Mouse (Mus musculus) monocyte, adult 5-6 weeks (primary cell): ENCODE measurements around the gene Elp6. TPM values are rescaled to one million over a fixed set of nuclear protein-coding genes. Genes with fewer than 3 reads are reported as not detected.

Source experiments
- ATAC-seq: fragments of 153-309, 156-312 bp; replicated peaks from 2 replicates; pipeline ENCODE4 v1.8.0; 2017; ENCODE audit warnings: mild to moderate bottlenecking; ENCODE audit not compliant: low TSS enrichment, insufficient number of reproducible peaks, severe bottlenecking, poor library complexity, low FRiP score
- total RNA-seq: library from RNA; stranded (forward); fragments of 200-1000, 200-491, 200-594 nt; gene quantifications from 3 replicates; pipeline ENCODE4 v1.2.3, GENCODE M21; 2017

The Elp6 gene
- total RNA-seq, 1 experiment from 2014 or later: 1.7 TPM

GRCm38 (mm10) chr9:110345057-110345739 is 40.2 kb downstream of the Elp6 start:
- no peak for ATAC-seq

- ATAC-seq: no peak
Observed at GRCm38 (mm10) chr9:110348899-110349298, 43.9 kb downstream of the Elp6 start.

- no peak for ATAC-seq
Observed at GRCm38 (mm10) chr9:110350188-110350587, 45.2 kb downstream of the Elp6 start.

GRCm38 (mm10) chr9:110350612-110351011 is 45.6 kb downstream of the Elp6 start:
- ATAC-seq: no peak

- ATAC-seq: no peak
Observed at GRCm38 (mm10) chr9:110351350-110351749, 46.4 kb downstream of the Elp6 start.

GRCm38 (mm10) chr9:110351932-110352632 is 47.1 kb downstream of the Elp6 start:
- peak; percentile 61 for ATAC-seq

- ATAC-seq: no peak
Observed at GRCm38 (mm10) chr9:110358341-110358740, 53.4 kb downstream of the Elp6 start.

GRCm38 (mm10) chr9:110361299-110361698 is 56.3 kb downstream of the Elp6 start:
- ATAC-seq: no peak

GRCm38 (mm10) chr9:110362337-110362736 is 57.4 kb downstream of the Elp6 start:
- no peak for ATAC-seq

GRCm38 (mm10) chr9:110366746-110367145 is 61.8 kb downstream of the Elp6 start:
- ATAC-seq: no peak

- no peak for ATAC-seq
Observed at GRCm38 (mm10) chr9:110369860-110370259, 64.9 kb downstream of the Elp6 start.

Other genes starting within 250 kb of the Elp6 start
- gene Smarcc1, start 187.5 kb upstream of the Elp6 start, total RNA-seq: 19.7 to 37.0 TPM (median 20.6 TPM) in 3 replicates
- gene Dhx30, start 187.3 kb upstream of the Elp6 start, total RNA-seq: 26.4 to 57.7 TPM (median 47.4 TPM) in 3 replicates
- 1.2 to 1.5 TPM in 2 of 3 replicates, not detected in the other for gene Cspg5, start 61.4 kb upstream of the Elp6 start, total RNA-seq
- gene Scap, start 28.1 kb downstream of the Elp6 start, total RNA-seq: 9.0 to 22.1 TPM (median 12.4 TPM) in 3 replicates
- 5.8 to 10.3 TPM (median 7.0 TPM) in 3 replicates for gene Ptpn23, start 103.0 kb downstream of the Elp6 start, total RNA-seq
- 1.2 TPM in 1 of 3 replicates, not detected in the others for gene Ngp, start 114.6 kb downstream of the Elp6 start, total RNA-seq
- gene Klhl18, start 171.5 kb downstream of the Elp6 start, total RNA-seq: 18.9 to 29.8 TPM (median 24.5 TPM) in 3 replicates
- 1.8 to 5.4 TPM (median 4.0 TPM) in 3 replicates for gene Kif9, start 171.8 kb downstream of the Elp6 start, total RNA-seq
- gene Setd2, start 227.4 kb downstream of the Elp6 start, total RNA-seq: 253 to 368 TPM (median 266 TPM) in 3 replicates